Mouse (Mus musculus): ENCODE results near the gene Sbno2. TPM values are rescaled to one million over a fixed set of nuclear protein-coding genes. Genes with fewer than 3 reads are reported as not detected.
A peak's percentile ranks its signal among the peaks of the same experiment; 100 is the strongest.

Gene Sbno2
- polyA plus RNA-seq, 1 experiment from 2014 or later: 14.1 TPM

DNA sequence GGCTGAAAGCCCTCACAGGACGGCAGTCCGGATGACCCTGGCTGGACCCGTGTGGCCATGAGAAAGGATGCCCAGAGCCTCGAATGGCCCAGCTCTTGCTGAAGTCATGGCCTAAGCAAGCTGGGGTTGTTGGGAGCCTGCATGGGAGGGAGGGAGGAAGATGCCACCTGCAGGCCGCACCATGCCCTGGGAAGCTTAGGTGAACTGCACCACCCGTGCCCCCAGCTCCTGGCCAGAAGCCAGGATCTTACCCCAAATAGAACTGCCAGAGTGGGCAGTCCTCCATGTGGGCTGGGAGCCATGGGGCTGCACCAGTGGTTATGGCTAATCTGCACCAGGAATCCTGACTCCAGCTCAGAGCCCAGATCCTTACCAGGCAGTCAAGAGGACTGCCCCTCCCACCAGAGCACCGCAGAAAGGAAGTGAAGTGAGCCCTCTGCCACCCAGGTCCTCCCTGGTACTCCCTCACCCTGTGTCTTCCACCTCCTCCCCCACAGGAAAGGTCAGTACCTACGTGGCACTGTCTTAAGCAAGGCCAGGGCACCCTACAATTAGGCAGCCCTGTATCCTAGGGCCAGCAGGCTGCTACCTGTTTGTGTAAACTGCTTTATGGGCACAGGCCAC is 28.0 kb upstream of the Sbno2 start:
- H3K4me1 ChIP-seq (replicated peaks; ENCODE audit: control insufficient read depth, insufficient read depth, low read length): peaks cover 33% of the 10 kb centered on the region

DNA sequence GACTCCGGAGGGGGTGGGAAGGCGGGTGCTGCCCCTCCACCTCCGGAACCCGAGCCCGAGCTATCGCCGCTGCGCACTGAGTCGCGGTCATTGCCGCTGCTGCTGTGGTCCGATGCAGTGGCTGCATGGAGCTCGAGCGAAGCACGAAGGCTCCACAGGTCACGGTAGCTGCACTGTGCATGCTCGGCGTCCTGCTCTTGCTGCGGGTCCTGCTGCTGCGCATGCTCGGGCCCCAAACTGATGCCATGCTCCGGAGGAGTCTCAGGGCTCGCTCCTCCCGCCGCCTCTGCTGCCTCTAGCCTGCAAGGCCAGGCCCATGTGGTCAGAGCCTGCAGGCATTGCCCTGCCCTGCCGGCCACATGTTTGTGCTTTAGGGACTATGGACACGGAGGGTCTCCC is 26.6 kb upstream of the Sbno2 start:
- no peak overlapping the region for H3K27ac ChIP-seq (ENCODE audit: low read depth)
- peak overlapping the region; percentile 31 for H3K4me2 ChIP-seq (ENCODE audit: low read length)
- H3K9ac ChIP-seq (ENCODE audit: low read length): no peak overlapping the region; the same call in 1 of the 2 replicates
- 44% methylated on average over 27 of the region's 27 CpGs for WGBS
- H3K27me3 ChIP-seq (replicated peaks; ENCODE audit: control insufficient read depth, insufficient read depth, low read length): peaks cover 15% of the 10 kb centered on the region
- DNase-seq (ENCODE audit: low spot score) (no peak), ATAC-seq (replicated peaks; ENCODE audit: low FRiP score, low TSS enrichment, low read depth) (no peak)
- H3K4me1 ChIP-seq (replicated peaks; ENCODE audit: control insufficient read depth, insufficient read depth, low read length): peaks cover 19% of the 10 kb centered on the region
- peaks cover 75% of the 10 kb centered on the region for H3K36me3 ChIP-seq (ENCODE audit: control insufficient read depth, insufficient read depth, low read length)
- no peak overlapping the region for H3K4me3 ChIP-seq (ENCODE audit: low read depth, low read length)
- H3K9me3 ChIP-seq (ENCODE audit: control insufficient read depth, low read length): no peaks in the 10 kb centered on the region

More for the DNA sequence above, 28.0 kb upstream of the Sbno2 start:
- H3K27me3 ChIP-seq (replicated peaks; ENCODE audit: control insufficient read depth, insufficient read depth, low read length): peaks cover 25% of the 10 kb centered on the region
- no peak overlapping the region for H3K4me2 ChIP-seq (ENCODE audit: low read length)
- WGBS: 75% methylated on average over 8 of the region's 8 CpGs
- H3K36me3 ChIP-seq (ENCODE audit: control insufficient read depth, insufficient read depth, low read length): peaks cover 61% of the 10 kb centered on the region
- no peak for ATAC-seq (replicated peaks; ENCODE audit: low FRiP score, low TSS enrichment, low read depth)
- no peak overlapping the region for H3K9ac ChIP-seq (ENCODE audit: low read length)
- no peaks in the 10 kb centered on the region for H3K9me3 ChIP-seq (ENCODE audit: control insufficient read depth, low read length)
- no peak overlapping the region for H3K4me3 ChIP-seq (ENCODE audit: low read depth, low read length)
- H3K27ac ChIP-seq (ENCODE audit: low read depth): no peak overlapping the region
- DNase-seq (ENCODE audit: low spot score): no peak

DNA sequence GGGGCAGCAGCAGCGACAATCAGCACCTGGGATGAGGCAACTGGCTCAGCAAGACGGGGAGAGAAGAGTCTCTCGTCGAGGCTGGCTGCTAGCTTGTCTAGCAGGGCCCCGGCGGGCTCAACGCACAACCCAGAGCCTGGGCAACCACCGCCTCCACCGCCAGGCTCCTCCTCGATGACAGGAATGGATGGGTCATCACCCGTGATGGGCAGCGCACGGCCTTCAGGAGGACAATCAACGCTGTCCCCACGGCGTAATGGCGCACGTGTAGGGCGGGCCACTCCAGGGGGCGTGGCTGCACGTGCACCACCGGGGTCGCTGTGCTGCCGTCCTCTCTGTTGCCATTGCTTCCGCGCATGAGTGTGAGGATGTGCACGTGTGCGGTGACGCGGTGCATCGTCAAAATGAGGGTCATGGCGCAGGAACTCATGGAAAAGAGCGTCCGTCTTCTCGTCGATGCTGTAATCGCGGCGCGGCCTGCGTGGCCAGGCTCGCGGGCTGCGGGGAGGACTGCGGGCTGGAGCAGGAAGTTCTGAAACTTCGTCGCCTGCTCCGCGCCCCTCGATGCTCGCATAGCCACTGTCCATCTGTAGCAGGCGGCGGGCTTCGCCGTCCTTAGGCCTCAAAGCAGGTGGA is 26.1 kb upstream of the Sbno2 start:
- Histone ChIP-seq H3K4me2 (ENCODE audit: low read length) (peak overlapping the region; percentile 31), H3K9me3 (ENCODE audit: control insufficient read depth, low read length) (no peaks in the 10 kb centered on the region), H3K36me3 (ENCODE audit: control insufficient read depth, insufficient read depth, low read length) (peaks cover 80% of the 10 kb centered on the region), H3K4me3 (ENCODE audit: low read depth, low read length) (no peak overlapping the region), H3K27me3 (replicated peaks; ENCODE audit: control insufficient read depth, insufficient read depth, low read length) (peaks cover 10% of the 10 kb centered on the region), H3K27ac (ENCODE audit: low read depth) (no peak overlapping the region), H3K9ac (ENCODE audit: low read length) (no peak overlapping the region; the same call in 1 of the 2 replicates), H3K4me1 (replicated peaks; ENCODE audit: control insufficient read depth, insufficient read depth, low read length) (peaks cover 14% of the 10 kb centered on the region; the same call in 1 of the 2 replicates)
- ATAC-seq (replicated peaks; ENCODE audit: low FRiP score, low TSS enrichment, low read depth) (no peak; the same call in 1 of the 2 replicates), DNase-seq (ENCODE audit: low spot score) (peak; percentile 74)
- 18% methylated on average over 55 of the region's 55 CpGs for WGBS

DNA sequence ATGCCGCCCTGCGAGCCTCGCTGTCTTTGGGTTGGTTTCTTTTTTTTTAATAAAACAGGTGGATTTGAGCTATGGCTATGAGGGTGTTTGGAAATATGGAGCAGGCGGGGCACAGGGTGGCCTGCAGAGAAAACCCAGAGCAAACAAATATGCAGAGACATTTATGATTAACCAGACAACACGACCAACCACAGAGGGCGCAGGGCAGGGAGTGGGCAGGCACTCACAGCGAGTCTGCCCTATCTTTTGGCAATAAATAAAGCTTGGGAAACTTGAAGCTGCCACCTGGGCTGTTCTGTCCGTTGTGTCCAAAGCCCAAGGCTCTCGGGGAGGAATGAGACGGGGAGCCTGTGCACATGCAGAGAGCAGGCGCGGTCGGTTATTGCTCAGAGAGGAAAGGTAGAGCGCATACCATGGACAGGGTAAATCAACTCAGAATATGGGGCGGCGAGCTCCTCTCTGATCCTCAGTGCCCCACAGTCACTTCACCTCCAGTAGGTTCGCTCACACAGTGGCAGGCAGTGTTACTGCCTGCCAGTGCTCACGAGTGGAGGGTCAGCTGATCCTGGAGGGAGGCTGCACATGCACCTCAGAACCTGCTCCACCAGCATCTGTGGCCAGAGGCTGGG is 25.1 kb upstream of the Sbno2 start:
- H3K36me3 ChIP-seq (ENCODE audit: control insufficient read depth, insufficient read depth, low read length): peaks cover 84% of the 10 kb centered on the region
- no peak overlapping the region for H3K9ac ChIP-seq (ENCODE audit: low read length)
- H3K27me3 ChIP-seq (replicated peaks; ENCODE audit: control insufficient read depth, insufficient read depth, low read length): peaks cover under 1% of the 10 kb centered on the region; the same call in 1 of the 2 replicates
- H3K4me1 ChIP-seq (replicated peaks; ENCODE audit: control insufficient read depth, insufficient read depth, low read length): peaks cover 13% of the 10 kb centered on the region; the same call in 1 of the 2 replicates
- peak; percentile 77 for DNase-seq (ENCODE audit: low spot score)
- no peaks in the 10 kb centered on the region for H3K9me3 ChIP-seq (ENCODE audit: control insufficient read depth, low read length)
- H3K4me3 ChIP-seq (ENCODE audit: low read depth, low read length): no peak overlapping the region
- H3K4me2 ChIP-seq (ENCODE audit: low read length): no peak overlapping the region
- 59% methylated on average over 18 of the region's 18 CpGs for WGBS
- H3K27ac ChIP-seq (ENCODE audit: low read depth): no peak overlapping the region; the same call in 1 of the 2 replicates
- peak; percentile 32 for ATAC-seq (replicated peaks; ENCODE audit: low FRiP score, low TSS enrichment, low read depth)

DNA sequence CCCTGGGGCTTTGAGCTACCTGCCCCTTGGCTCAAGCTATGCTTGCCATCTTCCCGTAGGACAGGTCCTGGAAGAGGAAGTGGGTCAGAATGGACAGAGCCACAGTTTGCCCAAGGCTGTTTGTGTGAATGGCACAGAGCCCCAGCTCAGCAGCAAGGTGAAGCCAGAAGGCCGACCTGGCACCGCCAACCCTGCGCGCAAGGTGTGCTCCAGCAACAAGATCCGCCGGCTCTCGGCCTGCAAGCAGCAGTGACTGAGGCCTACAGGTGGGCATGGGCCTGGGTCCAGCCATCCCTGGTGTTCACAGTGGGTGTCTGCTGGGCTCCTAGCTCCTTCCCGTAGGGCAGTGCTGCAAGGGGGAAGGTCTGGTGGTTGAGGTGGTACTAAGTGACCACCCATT is 24.5 kb upstream of the Sbno2 start:
- Histone ChIP-seq H3K4me1 (replicated peaks; ENCODE audit: control insufficient read depth, insufficient read depth, low read length) (peaks cover 13% of the 10 kb centered on the region; the same call in 1 of the 2 replicates), H3K27ac (ENCODE audit: low read depth) (no peak overlapping the region), H3K27me3 (replicated peaks; ENCODE audit: control insufficient read depth, insufficient read depth, low read length) (no peaks in the 10 kb centered on the region), H3K9ac (ENCODE audit: low read length) (no peak overlapping the region), H3K9me3 (ENCODE audit: control insufficient read depth, low read length) (no peaks in the 10 kb centered on the region), H3K4me2 (ENCODE audit: low read length) (no peak overlapping the region), H3K36me3 (ENCODE audit: control insufficient read depth, insufficient read depth, low read length) (peaks cover 90% of the 10 kb centered on the region), H3K4me3 (ENCODE audit: low read depth, low read length) (no peak overlapping the region)
- DNase-seq (ENCODE audit: low spot score): no peak
- WGBS: 91% methylated on average over 9 of the region's 9 CpGs
- ATAC-seq (replicated peaks; ENCODE audit: low FRiP score, low TSS enrichment, low read depth): no peak

DNA sequence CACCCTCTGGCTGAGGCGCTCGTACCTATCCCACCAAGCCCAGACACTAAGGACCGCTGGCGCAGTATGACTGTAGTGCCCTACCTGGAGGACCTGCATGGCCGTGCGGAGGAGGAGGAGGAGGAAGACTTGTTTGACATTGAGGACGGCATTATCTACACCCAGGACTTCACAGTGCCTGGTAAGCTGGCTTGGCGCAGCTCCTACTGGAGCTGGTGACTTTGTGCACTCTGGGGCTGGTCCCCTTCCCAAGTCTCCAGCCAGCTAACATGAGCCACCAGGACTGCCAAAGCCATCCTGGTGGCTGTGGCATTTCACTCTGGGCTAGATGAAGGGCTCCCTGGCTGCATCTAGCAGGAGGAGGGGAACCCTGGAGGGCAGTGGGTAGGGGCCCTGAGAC is 22.5 kb upstream of the Sbno2 start:
- Histone ChIP-seq H3K27ac (ENCODE audit: low read depth) (no peak overlapping the region), H3K4me3 (ENCODE audit: low read depth, low read length) (no peak overlapping the region), H3K9me3 (ENCODE audit: control insufficient read depth, low read length) (no peaks in the 10 kb centered on the region), H3K27me3 (replicated peaks; ENCODE audit: control insufficient read depth, insufficient read depth, low read length) (no peaks in the 10 kb centered on the region), H3K36me3 (ENCODE audit: control insufficient read depth, insufficient read depth, low read length) (peaks cover 84% of the 10 kb centered on the region), H3K9ac (ENCODE audit: low read length) (no peak overlapping the region), H3K4me1 (replicated peaks; ENCODE audit: control insufficient read depth, insufficient read depth, low read length) (peaks cover 13% of the 10 kb centered on the region; the same call in 1 of the 2 replicates), H3K4me2 (ENCODE audit: low read length) (no peak overlapping the region)
- ATAC-seq (replicated peaks; ENCODE audit: low FRiP score, low TSS enrichment, low read depth) (no peak), DNase-seq (ENCODE audit: low spot score) (no peak)
- WGBS: 93% methylated on average over 8 of the region's 8 CpGs

DNA sequence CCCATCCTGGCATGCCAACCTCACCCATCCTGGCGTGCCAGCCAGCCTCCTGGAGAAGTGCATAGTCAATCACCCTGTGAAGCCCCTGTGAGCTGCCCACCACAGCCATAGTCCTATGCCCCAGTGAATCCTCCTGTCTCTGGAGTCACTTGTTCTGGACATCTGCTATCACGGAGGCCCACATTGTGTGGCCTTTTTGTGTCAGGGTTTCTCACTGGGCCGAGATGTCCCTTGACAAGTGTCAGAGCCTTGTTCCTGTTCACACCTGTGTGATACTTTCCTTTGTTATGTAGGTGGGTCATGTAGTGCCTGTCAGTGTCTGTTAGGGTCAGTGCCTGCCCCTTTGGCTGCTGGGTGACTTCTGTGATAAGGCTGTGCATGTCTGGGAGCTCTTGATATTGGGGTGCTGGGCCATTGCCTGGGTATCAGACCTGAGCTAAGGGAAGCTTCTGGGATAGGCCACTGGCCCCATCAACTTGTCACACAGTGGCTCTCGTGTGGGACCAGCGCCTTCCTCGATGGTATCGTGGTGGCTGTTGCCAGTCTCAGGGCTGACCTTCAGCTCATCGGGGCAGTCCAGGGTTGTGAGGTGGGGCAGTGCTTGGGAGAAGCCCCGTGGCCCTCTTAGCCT is 18.7 kb upstream of the Sbno2 start:
- WGBS: 90% methylated on average over 9 of the region's 9 CpGs
- H3K4me2 ChIP-seq (ENCODE audit: low read length): no peak overlapping the region
- ATAC-seq (replicated peaks; ENCODE audit: low FRiP score, low TSS enrichment, low read depth) (no peak), DNase-seq (ENCODE audit: low spot score) (no peak)
- H3K27me3 ChIP-seq (replicated peaks; ENCODE audit: control insufficient read depth, insufficient read depth, low read length): no peaks in the 10 kb centered on the region
- peaks cover 67% of the 10 kb centered on the region for H3K36me3 ChIP-seq (ENCODE audit: control insufficient read depth, insufficient read depth, low read length)
- no peaks in the 10 kb centered on the region for H3K9me3 ChIP-seq (ENCODE audit: control insufficient read depth, low read length)
- H3K27ac ChIP-seq (ENCODE audit: low read depth): no peak overlapping the region
- H3K9ac ChIP-seq (ENCODE audit: low read length): no peak overlapping the region
- H3K4me3 ChIP-seq (ENCODE audit: low read depth, low read length): no peak overlapping the region
- 0 out of 2 replicates have a peak, but pooled peaks cover 2% of the 10 kb centered on the region for H3K4me1 ChIP-seq (replicated peaks; ENCODE audit: control insufficient read depth, insufficient read depth, low read length)

DNA sequence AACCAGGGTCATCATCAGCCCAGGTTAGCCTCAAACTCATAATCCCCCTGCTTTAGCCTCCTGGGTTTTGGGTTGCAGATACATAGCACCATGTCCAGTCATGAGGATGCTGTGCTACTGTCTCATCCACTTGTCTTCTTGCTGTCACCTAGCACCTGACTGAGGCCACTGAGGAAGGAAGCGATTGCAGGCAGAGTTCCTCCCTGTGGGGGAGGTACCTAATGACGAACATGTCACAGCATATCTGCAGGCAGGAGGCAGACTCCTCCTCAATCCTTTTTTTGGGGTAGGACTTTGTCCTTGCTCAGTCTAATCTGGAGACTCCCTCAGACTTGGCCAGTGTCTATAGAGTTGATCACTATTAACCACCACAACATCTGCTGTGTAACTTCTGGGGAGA is 16.3 kb upstream of the Sbno2 start:
- ATAC-seq (replicated peaks; ENCODE audit: low FRiP score, low TSS enrichment, low read depth): no peak
- H3K36me3 ChIP-seq (ENCODE audit: control insufficient read depth, insufficient read depth, low read length): peaks cover 52% of the 10 kb centered on the region
- WGBS: 83% methylated on average over 2 of the region's 2 CpGs

More for the DNA sequence above, 16.3 kb upstream of the Sbno2 start:
- Histone ChIP-seq H3K4me2 (ENCODE audit: low read length) (no peak overlapping the region), H3K27me3 (replicated peaks; ENCODE audit: control insufficient read depth, insufficient read depth, low read length) (no peaks in the 10 kb centered on the region), H3K27ac (ENCODE audit: low read depth) (no peak overlapping the region), H3K9me3 (ENCODE audit: control insufficient read depth, low read length) (no peaks in the 10 kb centered on the region), H3K4me1 (replicated peaks; ENCODE audit: control insufficient read depth, insufficient read depth, low read length) (peaks cover 21% of the 10 kb centered on the region), H3K4me3 (ENCODE audit: low read depth, low read length) (no peak overlapping the region), H3K9ac (ENCODE audit: low read length) (no peak overlapping the region)
- DNase-seq (ENCODE audit: low spot score): no peak

Measured in intestine, embryonic 14.5 days (tissue).